Mouse (Mus musculus): ENCODE data around the gene Gphn.

Gene Gphn

GRCm38 (mm10) chr12:78225707-78226518 lies at the start of gene Gphn:
Gphn (plus strand) TSS chr12:78226379.
- DNase-seq (ENCODE audit: low read depth in 2 of 2, low spot score in 2 of 2), result peak; percentile 68 to 74

DNA sequence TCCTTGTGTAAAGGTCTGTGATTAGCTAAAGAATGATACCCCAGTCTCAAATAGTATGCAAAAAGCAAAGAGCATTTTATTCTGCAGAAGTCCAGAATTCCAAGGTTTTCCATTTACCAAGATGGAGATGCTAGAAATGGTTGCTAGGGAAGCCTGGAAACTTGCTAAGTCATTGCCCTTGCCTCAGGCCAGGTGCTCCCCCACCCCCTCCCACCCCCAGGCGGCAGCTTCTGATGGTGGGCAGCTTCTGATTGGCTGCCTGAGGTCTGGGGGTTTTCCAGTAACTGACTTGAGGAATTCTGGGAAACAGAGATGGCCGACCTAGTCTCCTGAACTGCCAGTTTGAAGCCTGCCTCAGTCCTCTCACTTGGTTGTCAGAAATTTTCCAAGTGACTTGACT lies 44.7 kb upstream of the Gphn start:
- DNase-seq (ENCODE audit: low read depth in 2 of 2, low spot score in 2 of 2), result no peak

- DNase-seq (ENCODE audit: low read depth in 2 of 2, low spot score in 2 of 2), result no peak
Observed at GRCm38 (mm10) chr12:78193942-78194341, 32.2 kb upstream of the Gphn start, which contains the start of gene Gm6657. Gm6657 (plus strand) TSS chr12:78194242.

DNA sequence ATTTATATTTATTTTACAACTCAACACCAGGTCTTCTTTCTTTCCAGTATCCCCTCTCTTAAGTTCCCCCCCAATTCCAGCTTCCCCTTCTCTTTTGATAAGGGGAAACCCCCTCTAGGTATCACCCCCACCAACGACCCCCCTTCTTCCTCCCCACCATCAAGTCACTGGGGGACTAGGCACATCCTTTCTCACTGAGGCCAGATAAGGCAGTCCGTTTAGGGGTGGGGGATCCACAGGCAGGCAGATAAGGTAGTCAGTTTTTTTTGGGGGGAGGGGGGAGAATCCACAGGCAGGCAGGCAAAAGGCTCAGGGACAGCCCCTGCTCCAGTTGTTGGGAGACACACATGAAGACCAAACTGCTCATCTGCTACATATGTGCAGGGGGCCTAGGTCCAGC lies 30.8 kb upstream of the Gphn start:
- no peak for DNase-seq (ENCODE audit: low read depth in 2 of 2, low spot score in 2 of 2)

- DNase-seq (ENCODE audit: low read depth in 2 of 2, low spot score in 2 of 2), result no peak
Observed at GRCm38 (mm10) chr12:78203646-78204045, 22.5 kb upstream of the Gphn start.

GRCm38 (mm10) chr12:78205915-78206570 lies 20.1 kb upstream of the Gphn start:
- peak; percentile 20 to 57 for DNase-seq (ENCODE audit: low read depth in 2 of 2, low spot score in 2 of 2)

DNA sequence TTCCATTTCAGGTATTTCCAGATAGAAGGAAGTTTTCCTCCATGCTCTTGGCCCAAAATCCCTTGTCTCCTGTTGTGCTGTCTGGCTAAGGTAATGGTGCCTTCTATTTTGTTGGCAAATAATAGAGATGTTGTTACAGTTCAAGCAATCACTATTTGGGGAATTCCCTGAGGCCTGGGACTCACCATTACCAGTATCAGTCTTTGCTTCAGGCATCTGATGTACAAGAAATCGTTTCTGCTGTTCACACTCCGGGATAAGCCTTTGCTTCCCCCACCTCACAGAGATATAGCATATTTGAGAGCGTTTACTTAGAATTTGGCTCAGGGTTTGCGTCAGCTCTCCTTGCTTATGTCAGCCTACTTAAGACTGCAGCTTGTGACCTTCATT lies 19.6 kb upstream of the Gphn start:
- DNase-seq (ENCODE audit: low read depth in 2 of 2, low spot score in 2 of 2), result no peak

GRCm38 (mm10) chr12:78209856-78210255 lies 16.3 kb upstream of the Gphn start:
- DNase-seq (ENCODE audit: low read depth in 2 of 2, low spot score in 2 of 2), result no peak

GRCm38 (mm10) chr12:78215490-78215889 lies 10.7 kb upstream of the Gphn start:
- DNase-seq (ENCODE audit: low read depth in 2 of 2, low spot score in 2 of 2), result no peak

GRCm38 (mm10) chr12:78219191-78219825 lies 6.9 kb upstream of the Gphn start:
- DNase-seq (ENCODE audit: low read depth in 2 of 2, low spot score in 2 of 2), result no peak

GRCm38 (mm10) chr12:78226519-78226875 lies 318 bp downstream of the Gphn start:
- no peak for DNase-seq (ENCODE audit: low read depth in 2 of 2, low spot score in 2 of 2)

GRCm38 (mm10) chr12:78227021-78227932 lies 1.1 kb downstream of the Gphn start:
- peak; percentile 15 to 22 for DNase-seq (ENCODE audit: low read depth in 2 of 2, low spot score in 2 of 2)

DNA sequence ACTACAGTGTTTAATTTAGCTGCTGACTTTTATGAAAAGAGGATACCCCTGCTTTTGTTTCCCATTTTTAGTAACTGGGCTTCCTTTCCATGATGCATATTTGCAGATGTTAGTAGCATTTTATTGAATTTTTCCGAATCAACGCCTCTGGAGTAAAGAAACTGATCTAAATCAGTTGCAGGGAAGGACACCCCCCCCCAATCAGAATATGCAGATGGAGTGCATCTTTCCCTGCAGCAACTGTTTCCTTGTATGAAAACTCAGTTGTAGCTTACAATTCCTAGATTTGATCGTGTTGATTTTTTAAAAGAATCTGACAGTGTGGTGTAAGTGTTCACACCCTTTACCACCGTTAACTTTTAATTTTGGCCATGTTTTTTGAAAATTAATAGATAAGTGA lies 2.0 kb downstream of the Gphn start:
- DNase-seq (ENCODE audit: low read depth in 2 of 2, low spot score in 2 of 2), result no peak

DNA sequence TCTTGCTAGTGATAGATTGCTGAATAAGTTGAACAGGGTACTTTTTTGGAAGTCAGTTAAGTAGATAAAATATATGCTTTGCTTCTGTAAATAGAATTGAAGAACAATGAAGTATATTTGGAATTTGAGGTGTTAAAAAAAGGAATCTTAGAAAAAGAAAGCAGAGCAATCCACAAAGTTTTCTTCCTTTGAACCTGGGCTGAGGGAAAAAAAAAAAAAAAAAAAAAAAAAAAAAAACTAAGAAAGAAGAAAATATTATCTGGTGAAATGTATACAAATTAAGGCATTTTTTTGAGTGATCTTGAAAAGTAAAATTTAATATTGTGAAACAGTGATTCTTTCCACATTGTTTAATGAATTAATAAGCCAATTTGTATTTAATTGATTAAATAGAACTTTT lies 6.4 kb downstream of the Gphn start:
- no peak for DNase-seq (ENCODE audit: low read depth in 2 of 2, low spot score in 2 of 2)

DNA sequence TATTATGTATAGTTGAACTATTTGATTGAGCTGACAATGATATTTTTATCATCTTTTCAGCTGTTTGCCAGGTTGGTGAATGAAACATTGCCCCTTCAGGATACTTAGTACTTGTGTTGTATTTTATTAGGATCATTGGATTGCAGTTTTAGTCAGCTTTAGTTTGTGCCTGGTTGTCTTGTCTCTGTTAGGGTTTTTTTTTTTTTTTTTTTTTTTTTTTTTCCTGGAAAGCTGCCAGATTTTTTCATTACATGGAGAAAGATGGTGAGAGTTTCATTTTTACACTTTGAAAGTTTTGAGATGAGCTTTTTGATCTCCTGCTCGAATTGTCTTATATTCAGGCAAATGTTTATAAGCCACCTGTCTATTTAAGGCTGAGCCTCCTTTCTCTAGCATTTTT lies 22.2 kb downstream of the Gphn start:
- no peak for DNase-seq (ENCODE audit: low read depth in 2 of 2, low spot score in 2 of 2)

GRCm38 (mm10) chr12:78249151-78249550 lies 23.0 kb downstream of the Gphn start:
- DNase-seq (ENCODE audit: low read depth in 2 of 2, low spot score in 2 of 2), result no peak

GRCm38 (mm10) chr12:78277386-78277785 lies 51.2 kb downstream of the Gphn start:
- DNase-seq (ENCODE audit: low read depth in 2 of 2, low spot score in 2 of 2), result no peak

GRCm38 (mm10) chr12:78290384-78290783 lies 64.2 kb downstream of the Gphn start:
- DNase-seq (ENCODE audit: low read depth in 2 of 2, low spot score in 2 of 2), result no peak

GRCm38 (mm10) chr12:78298824-78299398 lies 72.7 kb downstream of the Gphn start:
- no peak for DNase-seq (ENCODE audit: low read depth in 2 of 2, low spot score in 2 of 2)

DNA sequence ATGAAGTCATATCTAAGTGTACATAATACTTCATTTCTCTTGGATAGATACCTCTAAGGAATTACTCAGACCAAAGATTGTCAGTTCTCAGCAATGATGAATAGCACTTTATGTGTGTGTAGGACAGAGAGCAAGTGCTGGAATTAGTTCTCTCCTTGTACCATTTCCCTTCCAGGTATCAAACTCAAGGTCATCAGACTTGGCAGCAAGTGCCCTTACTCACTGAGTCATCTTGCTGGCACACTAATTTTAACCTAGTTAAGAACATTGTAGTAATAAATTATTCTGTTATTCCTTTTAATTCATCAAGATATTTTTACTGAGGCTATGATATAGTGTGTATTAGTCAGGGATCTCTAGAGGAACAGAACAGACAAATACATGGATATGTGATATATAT lies 88.9 kb downstream of the Gphn start:
- DNase-seq (ENCODE audit: low read depth in 2 of 2, low spot score in 2 of 2), result no peak

- DNase-seq (ENCODE audit: low read depth in 2 of 2, low spot score in 2 of 2), result no peak
Observed at GRCm38 (mm10) chr12:78327946-78328345, 101.8 kb downstream of the Gphn start.
